Mouse (Mus musculus): ENCODE results near the gene Actrt3.

DNA sequence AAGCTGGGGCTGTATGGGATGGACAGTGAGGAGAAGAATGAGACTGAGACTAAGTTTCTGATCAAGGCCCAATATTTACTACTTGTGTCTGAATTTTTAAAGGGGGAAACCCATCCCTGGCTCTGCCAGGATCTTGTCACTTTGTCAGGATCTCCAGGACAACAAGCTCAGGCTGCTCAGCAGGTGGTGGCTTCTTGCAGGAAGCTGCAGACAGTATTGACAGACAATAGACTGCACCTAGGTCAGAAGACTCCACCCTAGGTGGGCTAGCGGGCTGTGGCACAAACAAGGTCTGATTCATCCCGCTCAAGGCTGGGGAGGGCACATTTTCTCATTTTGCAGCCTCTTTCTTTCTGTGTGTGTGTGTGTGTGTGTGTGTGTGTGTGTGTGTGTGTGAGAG lies 26.2 kb downstream of the Actrt3 start:
- TF ChIP-seq CTCF (IDR thresholded peaks at IDR 0.05; ENCODE audit: low read depth, low read length), result no peak
- no peak for TF ChIP-seq GATA1 (IDR thresholded peaks at IDR 0.05; ENCODE audit: borderline replicate concordance, low read length)
- TF ChIP-seq TAL1 (conservative IDR thresholded peaks at IDR 0.05; ENCODE audit: low read depth, low read length), result no peak

Measured in G1E (cell line).